Mouse (Mus musculus) neural tube, embryonic 11.5 days (tissue): ENCODE data around the gene Gm20388. TPM values are rescaled to one million over a fixed set of nuclear protein-coding genes. Genes with fewer than 3 reads are reported as not detected.
A peak's percentile ranks its signal among the peaks of the same experiment; 100 is the strongest.

Experiments
- ATAC-seq: fragments of 200-750 bp; cut with Nextera tagmentation; 2 replicates; pipeline ENCODE4 v1.8.0; 2017; ENCODE audit warnings: moderate number of reproducible peaks, mild to moderate bottlenecking, moderate TSS enrichment, moderate library complexity; ENCODE audit not compliant: insufficient read depth, low FRiP score, low TSS enrichment
- DNase-seq: peaks from one replicate; pipeline ENCODE4 v3.0.0-alpha.2; 2015; ENCODE audit warnings: low spot score
- H3K27ac ChIP-seq: fragments of 300-500 bp; sonication (generic); 2 replicates; pipeline ENCODE4 v1.5.1; 2014; ENCODE audit warnings: low read depth, mild to moderate bottlenecking, low read length
- H3K27me3 ChIP-seq: fragments of 300-500 bp; sonication (generic); 2 replicates; pipeline ENCODE4 v1.6.1; 2014; ENCODE audit warnings: mild to moderate bottlenecking, low read length, mixed read lengths; ENCODE audit not compliant: control insufficient read depth, insufficient read depth
- H3K36me3 ChIP-seq: fragments of 300-500 bp; sonication (generic); 2 replicates; pipeline ENCODE4 v1.6.1; 2014; ENCODE audit warnings: mild to moderate bottlenecking, low read length, moderate library complexity, mixed read lengths; ENCODE audit not compliant: control insufficient read depth, insufficient read depth
- H3K4me1 ChIP-seq: fragments of 300-500 bp; sonication (generic); 2 replicates; pipeline ENCODE4 v1.6.1; 2014; ENCODE audit warnings: low read length, mixed read lengths; ENCODE audit not compliant: control insufficient read depth, insufficient read depth
- H3K4me2 ChIP-seq: fragments of 300-500 bp; sonication (generic); 2 replicates; pipeline ENCODE4 v1.6.1; 2014; ENCODE audit warnings: low read depth, mild to moderate bottlenecking, moderate library complexity
- H3K4me3 ChIP-seq: fragments of 300-500 bp; sonication (generic); 2 replicates; pipeline ENCODE4 v1.5.1; 2014; ENCODE audit warnings: low read depth, low read length
- H3K9ac ChIP-seq: fragments of 300-500 bp; sonication (generic); 2 replicates; pipeline ENCODE4 v1.6.1; 2014; ENCODE audit warnings: mild to moderate bottlenecking, low read length
- H3K9me3 ChIP-seq: fragments of 300-500 bp; sonication (generic); 2 replicates; pipeline ENCODE4 v1.6.1; 2016; ENCODE audit warnings: low read length; ENCODE audit not compliant: control insufficient read depth
- WGBS: fragments of 180-500 bp; shearing (Covaris S2); extraction: QIAGEN DNeasy Blood & Tissue Kit; methylation state at CpG from one replicate; pipeline ENCODE4 v1.1.7; 2014; 5-methylcytosine and 5-hydroxymethylcytosine counted together
- polyA plus RNA-seq: library from polyadenylated mRNA; unstranded; fragments of >200 nt; fragmentation: Nextera tagmentation; extraction: Ambion mirVana; gene quantifications from 2 replicates; pipeline ENCODE4 v1.2.1, GENCODE M21; 2014

Gene Gm20388
- polyA plus RNA-seq, 1 experiment from 2014 or later = not detected

DNA sequence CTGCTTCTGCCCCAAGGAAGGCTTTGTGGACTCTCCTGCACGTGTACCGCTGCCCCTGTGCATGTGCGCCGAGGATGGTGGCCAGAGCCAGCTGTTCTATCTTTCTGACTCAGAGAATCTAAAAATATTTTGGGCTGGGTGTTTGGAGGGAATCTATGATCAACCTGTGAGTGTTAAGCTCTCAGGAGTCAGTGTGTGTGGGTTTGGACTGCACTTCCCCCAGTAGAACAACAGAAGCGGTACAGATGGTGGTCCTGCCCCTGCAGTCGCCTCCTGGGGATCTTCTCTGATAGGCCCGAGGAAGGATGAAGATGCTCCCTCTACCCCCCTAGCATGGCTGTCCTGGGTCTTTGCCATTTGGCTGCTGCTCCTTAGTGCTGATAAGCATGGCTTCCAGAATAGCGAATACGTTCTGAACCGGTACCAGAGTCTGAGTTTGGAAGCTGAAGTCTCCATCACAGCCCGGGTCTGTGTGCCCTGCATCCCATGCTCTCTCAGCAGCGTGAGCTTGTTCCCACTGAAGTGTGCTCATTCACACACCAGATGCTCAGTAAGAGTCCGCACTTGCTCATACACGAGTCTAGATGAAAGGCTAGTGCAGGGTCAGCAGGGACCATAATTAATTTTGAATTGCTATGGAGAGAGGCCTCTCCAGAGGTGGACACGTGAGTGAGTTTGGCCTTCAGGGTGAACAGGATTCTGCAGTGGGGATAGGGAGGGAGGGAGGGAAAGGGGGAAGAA lies 233.4 kb downstream of the Gm20388 start:
- WGBS = 56% methylated on average over 15 of the region's 15 CpGs
- ATAC-seq = no peak
- peak overlapping the region; percentile 24 for H3K27ac ChIP-seq

DNA sequence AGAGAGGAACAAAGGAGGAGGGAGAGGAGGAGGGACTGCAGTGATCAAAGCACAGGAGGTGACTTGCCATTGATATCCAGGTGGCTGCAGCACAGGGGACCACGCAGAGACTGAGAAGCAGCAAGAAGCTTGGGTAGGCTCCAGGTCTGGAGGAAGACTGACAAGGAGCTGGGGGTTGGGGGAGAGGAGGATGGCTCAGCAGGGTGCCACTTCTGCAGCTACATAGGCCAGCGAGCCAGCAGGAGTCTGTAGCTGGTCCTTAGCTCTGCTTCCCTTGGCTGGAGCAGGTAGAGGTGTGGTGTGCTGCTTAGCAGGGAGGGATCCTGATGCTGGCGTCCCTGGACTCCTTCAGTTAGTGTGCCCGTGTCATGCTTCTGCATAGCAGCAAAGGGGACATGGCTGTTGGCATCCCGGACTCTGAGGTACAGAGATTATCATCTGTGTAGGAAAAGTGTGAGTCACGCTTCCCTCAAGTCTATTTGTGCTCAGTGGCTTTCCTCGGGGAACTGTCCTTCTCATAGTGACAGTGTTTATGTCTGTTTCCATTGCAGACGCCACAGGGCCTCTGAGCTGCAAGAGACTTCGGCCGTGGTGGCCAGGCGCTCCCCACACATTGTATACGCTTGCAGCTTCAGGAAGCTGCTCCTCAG lies 234.1 kb downstream of the Gm20388 start:
- Histone ChIP-seq H3K27ac (peak overlapping the region; percentile 24), H3K36me3 (no peaks in the 10 kb centered on the region), H3K9ac (no peak overlapping the region), H3K27me3 (no peaks in the 10 kb centered on the region), H3K9me3 (no peaks in the 10 kb centered on the region), H3K4me1 (peaks cover 11% of the 10 kb centered on the region), H3K4me2 (no peak overlapping the region), H3K4me3 (no peak overlapping the region)
- 58% methylated on average over 12 of the region's 12 CpGs for WGBS
- no peak for ATAC-seq
- no peak for DNase-seq

More for the DNA sequence above, 233.4 kb downstream of the Gm20388 start:
- no peaks in the 10 kb centered on the region for H3K36me3 ChIP-seq
- no peaks in the 10 kb centered on the region for H3K9me3 ChIP-seq
- no peak overlapping the region for H3K4me2 ChIP-seq
- peak overlapping the region; percentile 31; the same call in 1 of the 2 replicates for H3K9ac ChIP-seq
- H3K4me1 ChIP-seq = peaks cover 11% of the 10 kb centered on the region
- H3K4me3 ChIP-seq = no peak overlapping the region
- DNase-seq = no peak
- H3K27me3 ChIP-seq = no peaks in the 10 kb centered on the region

DNA sequence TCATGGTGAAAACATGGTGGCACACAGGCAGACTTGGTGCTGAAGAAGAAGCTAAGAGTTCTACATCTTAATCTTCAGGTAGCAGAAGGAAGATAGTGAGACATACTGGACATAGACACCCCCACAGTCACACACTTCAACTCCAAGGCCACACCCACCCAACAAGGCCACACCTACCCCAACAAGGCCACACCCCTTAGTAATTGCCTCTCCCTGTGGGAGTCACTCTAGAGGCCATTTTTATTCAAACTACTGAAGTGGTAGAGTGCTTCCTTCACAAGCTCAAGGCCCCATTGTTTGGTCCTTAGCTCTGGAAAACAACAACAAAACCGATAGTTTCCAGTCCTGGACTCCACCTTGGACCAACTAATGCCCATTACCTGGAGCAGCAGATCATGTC lies 235.4 kb downstream of the Gm20388 start:
- H3K4me1 ChIP-seq = peaks cover 11% of the 10 kb centered on the region
- H3K27me3 ChIP-seq = no peaks in the 10 kb centered on the region
- ATAC-seq = no peak
- H3K4me2 ChIP-seq = no peak overlapping the region
- no peaks in the 10 kb centered on the region for H3K9me3 ChIP-seq
- 86% methylated on average over 1 of the region's 1 CpGs for WGBS
- H3K36me3 ChIP-seq = no peaks in the 10 kb centered on the region
- no peak overlapping the region for H3K9ac ChIP-seq
- no peak for DNase-seq
- H3K4me3 ChIP-seq = no peak overlapping the region
- H3K27ac ChIP-seq = no peak overlapping the region

DNA sequence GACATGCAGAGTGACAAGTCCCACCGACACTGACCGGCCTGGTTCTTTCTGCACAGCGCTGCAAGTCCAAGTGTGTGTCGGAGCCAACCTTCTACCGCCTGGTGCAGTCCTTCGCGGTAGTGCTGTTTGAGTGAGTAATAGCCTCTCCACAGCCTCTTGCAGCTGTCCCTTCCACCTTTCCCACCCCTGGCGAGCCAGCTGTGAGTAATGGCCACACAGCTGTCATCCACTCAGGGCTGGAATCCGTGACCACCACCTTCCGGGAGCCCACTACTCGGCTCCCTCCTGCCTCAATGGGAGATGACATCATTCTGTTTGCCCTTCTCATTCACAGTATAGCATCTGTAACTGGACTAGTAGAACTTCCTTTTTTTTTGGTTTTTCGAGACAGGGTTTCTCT lies 239.4 kb downstream of the Gm20388 start:
- Histone ChIP-seq H3K36me3 (no peaks in the 10 kb centered on the region), H3K9me3 (no peaks in the 10 kb centered on the region), H3K4me3 (no peak overlapping the region), H3K9ac (no peak overlapping the region), H3K27ac (no peak overlapping the region), H3K27me3 (no peaks in the 10 kb centered on the region), H3K4me1 (no peaks in the 10 kb centered on the region), H3K4me2 (no peak overlapping the region)
- 59% methylated on average over 12 of the region's 12 CpGs for WGBS
- DNase-seq = no peak
- ATAC-seq = no peak

DNA sequence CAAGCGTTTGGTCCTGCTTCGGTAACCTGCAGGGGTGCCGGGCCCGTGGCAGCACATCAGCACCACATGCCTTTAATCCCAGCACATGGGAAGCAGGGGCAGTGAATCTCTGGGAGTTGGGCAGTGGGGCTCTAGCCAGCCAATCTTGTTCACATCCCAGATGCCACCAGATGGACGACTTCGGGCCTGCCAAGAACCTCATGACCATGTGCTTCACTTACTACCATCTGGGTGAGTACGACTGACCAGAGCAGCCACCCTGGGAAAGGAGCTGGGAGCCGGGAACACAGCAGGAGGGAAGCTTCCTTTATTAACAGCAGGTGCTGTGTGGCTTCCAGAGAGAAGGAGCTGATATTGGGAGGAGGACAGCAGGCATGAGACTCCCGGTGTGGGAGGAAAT lies 240.5 kb downstream of the Gm20388 start:
- Histone ChIP-seq H3K4me1 (no peaks in the 10 kb centered on the region), H3K36me3 (no peaks in the 10 kb centered on the region), H3K9me3 (no peaks in the 10 kb centered on the region), H3K27me3 (no peaks in the 10 kb centered on the region), H3K4me2 (no peak overlapping the region), H3K4me3 (no peak overlapping the region), H3K27ac (no peak overlapping the region), H3K9ac (no peak overlapping the region)
- DNase-seq (no peak), ATAC-seq (no peak)
- WGBS = 59% methylated on average over 9 of the region's 9 CpGs

DNA sequence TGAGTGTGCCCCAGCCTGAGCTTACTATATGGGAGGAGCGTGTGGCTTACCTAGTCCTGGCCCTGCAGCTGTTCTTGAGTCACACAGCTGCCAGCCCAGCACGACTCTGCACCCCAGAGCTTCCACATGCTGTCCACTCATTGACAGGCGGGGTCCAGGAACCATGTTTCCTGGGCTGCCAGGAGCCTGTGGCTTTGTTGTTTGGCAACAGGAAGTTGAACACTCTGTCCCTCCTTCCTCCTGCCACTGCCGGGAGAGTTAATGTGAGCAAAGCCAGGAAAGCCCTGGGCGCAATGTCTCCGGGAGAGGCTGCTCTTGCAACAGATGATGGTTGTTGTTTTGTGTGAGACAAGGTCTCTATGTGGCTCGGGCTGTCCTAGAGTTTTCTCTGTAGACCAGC lies 242.0 kb downstream of the Gm20388 start:
- ATAC-seq = no peak
- Histone ChIP-seq H3K9ac (no peak overlapping the region), H3K9me3 (no peaks in the 10 kb centered on the region), H3K27me3 (no peaks in the 10 kb centered on the region), H3K27ac (no peak overlapping the region), H3K36me3 (no peaks in the 10 kb centered on the region), H3K4me1 (no peaks in the 10 kb centered on the region), H3K4me3 (no peak overlapping the region), H3K4me2 (no peak overlapping the region)
- WGBS = 64% methylated on average over 7 of the region's 7 CpGs
- DNase-seq = no peak

DNA sequence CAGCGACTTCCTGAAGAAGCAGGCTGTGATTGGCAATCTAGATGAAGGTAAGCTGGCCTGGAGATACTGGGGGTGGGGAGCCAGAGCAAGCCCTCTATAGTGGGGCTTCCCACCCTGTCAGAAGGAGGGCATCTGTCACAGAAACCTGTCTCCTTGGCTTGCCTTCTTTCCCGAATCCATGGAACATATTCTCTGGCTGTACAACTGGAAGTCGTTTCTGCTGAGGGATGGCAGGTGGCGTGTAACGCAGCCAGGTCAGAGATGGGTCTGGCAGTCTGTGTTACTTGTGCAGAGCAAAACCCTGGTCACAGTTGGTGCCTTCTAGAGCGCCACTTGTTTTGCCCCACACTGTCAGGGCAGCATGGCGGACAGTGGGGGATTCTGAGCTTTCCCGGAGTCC lies 249.7 kb downstream of the Gm20388 start:
- H3K4me3 ChIP-seq = no peak overlapping the region
- ATAC-seq = no peak
- no peak overlapping the region for H3K4me2 ChIP-seq
- H3K27me3 ChIP-seq = no peaks in the 10 kb centered on the region
- 0 out of 2 replicates have a peak, but pooled peaks cover 2% of the 10 kb centered on the region for H3K4me1 ChIP-seq
- H3K36me3 ChIP-seq = no peaks in the 10 kb centered on the region
- H3K27ac ChIP-seq = no peak overlapping the region
- 82% methylated on average over 8 of the region's 8 CpGs for WGBS
- DNase-seq = no peak
- H3K9me3 ChIP-seq = no peaks in the 10 kb centered on the region
- no peak overlapping the region for H3K9ac ChIP-seq

DNA sequence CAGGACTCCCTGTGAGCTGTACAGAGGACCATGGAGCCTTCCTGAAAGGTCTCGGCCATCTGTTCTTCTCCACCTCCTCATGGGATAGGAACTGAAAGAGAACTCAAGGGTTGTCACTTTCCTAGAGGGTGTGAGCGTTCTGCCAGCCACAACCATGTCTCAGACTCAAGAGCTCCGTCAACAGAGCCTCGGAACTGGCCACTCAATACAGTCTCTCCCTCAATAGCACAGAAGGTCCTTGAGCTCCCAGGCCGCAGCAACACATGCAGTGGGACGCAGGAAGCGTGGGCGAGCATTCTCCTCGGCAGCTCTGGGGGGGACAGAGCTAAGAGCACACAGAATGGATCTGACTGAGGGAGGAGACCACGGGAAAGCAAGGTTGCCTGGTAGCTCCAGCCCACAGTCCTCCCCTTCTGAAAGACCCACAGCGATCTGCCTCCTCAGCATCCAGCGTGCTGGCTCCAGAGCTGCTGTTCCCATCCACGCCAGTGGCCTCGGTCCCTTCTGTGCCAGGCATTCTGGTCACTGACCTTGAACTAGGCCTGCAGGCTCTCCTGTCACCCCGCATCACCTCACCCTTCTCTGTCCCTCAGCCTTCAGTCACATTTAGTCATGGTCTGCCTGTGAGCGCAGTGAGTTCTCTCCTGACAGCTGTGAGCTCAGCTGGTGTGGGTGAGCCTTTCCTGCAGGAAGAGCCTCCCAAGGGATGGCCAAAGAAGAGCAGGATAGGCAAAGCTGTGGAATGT lies 251.2 kb downstream of the Gm20388 start:
- Histone ChIP-seq H3K4me2 (no peak overlapping the region), H3K9ac (no peak overlapping the region), H3K27me3 (no peaks in the 10 kb centered on the region), H3K4me1 (0 out of 2 replicates have a peak, but pooled peaks cover 2% of the 10 kb centered on the region), H3K36me3 (no peaks in the 10 kb centered on the region), H3K4me3 (no peak overlapping the region), H3K9me3 (no peaks in the 10 kb centered on the region), H3K27ac (no peak overlapping the region)
- 79% methylated on average over 16 of the region's 16 CpGs for WGBS
- ATAC-seq (no peak), DNase-seq (no peak)
